Mouse (Mus musculus): Measurements from ENCODE around the gene Prkd2.

Prkd2 gene

DNA sequence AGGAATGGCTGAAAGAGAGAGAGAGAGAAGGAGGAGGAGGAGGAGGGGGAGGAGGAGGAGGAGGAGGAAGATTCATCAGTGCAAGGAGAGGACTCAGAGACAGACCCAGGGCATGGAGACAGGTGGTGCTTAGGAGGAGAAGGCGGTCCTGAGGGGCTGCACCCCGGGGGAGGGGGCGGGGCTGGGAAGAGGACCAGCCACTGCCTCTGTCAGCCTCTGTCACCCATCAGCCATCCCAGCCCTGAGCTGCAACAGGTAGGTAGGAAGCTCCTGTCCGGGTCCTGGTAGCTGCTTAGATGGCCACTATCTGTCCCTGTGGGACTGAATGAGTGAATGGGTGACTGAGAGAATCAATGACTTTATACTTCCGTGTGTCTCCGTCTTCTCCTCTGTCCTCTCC lies 50.9 kb downstream of the Prkd2 start:
- DNase-seq (ENCODE audit: low spot score in 2 of 2), result no peak

DNA sequence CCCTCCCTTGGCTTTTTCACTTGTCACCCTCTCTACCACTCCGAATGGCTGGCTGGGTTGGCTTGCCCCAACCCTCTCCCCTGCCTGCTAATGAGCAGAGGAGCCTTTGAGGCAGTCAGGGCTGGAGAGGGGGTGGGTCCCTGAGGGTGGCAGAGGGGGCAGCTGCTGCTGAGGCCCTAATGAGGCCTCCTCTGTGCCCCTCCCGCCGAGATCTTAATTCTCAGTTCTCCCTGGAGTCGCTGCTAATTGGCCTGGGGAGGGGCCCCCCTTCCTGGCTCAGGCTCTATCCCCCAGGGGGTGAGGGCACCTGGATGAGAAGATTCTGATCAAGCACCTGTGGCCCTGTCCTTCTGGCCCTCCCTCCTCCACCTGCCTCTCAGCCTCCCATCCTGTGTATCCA lies 51.6 kb downstream of the Prkd2 start:
- no peak for DNase-seq (ENCODE audit: low spot score in 2 of 2)

DNA sequence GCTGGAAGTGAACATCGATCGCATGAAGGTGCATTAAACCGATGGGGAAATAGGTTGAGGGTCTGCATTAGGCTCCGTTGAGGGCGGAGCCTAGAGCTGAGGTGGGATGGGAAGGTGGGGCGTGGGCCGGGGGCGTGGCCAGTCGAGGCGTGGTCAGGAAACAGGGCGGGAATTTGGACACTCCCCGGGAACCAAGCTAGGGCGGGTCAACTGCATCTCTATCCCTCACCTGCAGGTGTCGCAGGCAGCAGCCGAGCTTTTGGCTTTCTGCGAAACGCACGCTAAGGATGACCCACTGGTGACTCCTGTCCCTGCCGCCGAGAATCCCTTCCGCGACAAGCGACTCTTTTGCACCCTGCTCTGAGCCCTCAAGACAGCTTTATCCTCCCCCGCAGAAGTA lies 52.3 kb downstream of the Prkd2 start:
- peak in 1 of 2 experiments; percentile 70 for DNase-seq (ENCODE audit: low spot score in 2 of 2)

GRCm38 (mm10) chr7:16895511-16895910 lies 52.8 kb downstream of the Prkd2 start:
- DNase-seq (ENCODE audit: low spot score in 2 of 2), result no peak

DNA sequence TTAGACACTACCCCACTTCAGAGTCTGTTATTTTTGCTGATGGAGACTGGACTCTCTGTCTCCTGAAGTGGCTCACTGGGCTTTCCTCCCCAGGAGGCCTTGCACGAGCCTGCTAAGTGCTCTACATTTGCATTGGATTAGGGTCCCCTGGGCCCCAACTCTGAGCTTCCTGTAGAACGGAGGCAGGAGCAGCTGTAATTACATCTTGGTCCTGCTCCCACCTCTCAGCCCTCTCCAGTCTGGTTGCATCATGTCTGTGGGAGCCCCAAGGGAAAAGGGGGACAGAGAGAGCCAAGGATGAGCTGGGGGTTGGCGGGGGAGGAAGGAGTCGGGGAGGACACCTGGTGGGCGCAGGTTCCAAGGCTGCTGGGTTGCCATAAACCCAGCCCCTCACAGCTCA lies 57.8 kb downstream of the Prkd2 start:
- DNase-seq (ENCODE audit: low spot score in 2 of 2), result no peak

DNA sequence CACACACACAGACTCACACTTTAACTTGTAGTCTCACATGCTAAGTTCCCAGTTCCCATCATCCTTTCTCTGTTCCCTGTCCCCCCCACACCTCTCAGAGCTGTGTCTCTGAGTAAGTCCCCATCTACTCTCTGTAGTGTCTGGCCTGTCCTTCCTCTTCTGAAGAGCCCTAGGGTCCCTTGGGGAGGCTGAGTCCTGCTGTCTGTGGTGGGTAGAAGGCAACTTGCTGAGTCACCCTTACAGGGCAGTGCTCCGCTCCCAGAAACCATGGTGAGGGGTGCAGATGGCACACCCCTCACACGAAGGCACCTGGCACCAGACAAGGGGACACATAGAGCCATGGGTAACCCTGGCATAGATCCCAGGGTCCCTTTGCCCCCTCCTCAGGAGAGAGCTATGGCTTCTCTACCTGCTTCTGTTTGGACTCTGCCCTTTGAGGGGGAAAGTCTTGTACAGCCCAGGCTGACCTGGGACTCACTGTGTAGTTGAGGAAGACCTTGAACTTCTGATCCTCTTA lies 60.8 kb downstream of the Prkd2 start:
- no peak for DNase-seq (ENCODE audit: low spot score in 2 of 2)

GRCm38 (mm10) chr7:16904120-16904675 lies 61.5 kb downstream of the Prkd2 start:
- DNase-seq (ENCODE audit: low spot score in 2 of 2), result no peak

DNA sequence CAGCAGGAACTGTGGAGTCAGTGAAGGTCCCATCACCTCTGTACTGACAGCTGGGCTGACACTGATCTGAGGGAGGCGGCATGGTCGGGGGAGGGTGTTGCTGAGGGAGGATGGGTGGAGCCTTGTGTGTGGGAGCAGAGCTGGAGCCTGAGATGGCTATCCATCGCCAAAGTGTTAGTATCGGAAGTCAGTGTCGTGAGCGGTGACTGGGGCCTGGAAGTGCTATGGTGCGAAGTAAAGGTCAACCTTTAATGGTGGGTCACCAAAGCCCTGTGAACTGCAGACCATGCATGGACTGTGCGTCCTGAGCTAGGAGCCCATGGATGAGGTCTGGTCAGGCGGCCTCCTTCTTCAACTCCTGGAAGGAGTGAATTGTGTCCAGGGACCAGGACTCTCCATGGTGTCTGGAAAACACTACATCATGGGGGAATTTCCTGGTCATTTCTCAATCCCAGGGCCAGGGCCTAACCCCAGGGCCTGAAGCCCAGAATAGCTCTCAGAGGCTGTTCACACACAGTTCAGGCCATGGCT lies 62.9 kb downstream of the Prkd2 start:
- no peak for DNase-seq (ENCODE audit: low spot score in 2 of 2)

DNA sequence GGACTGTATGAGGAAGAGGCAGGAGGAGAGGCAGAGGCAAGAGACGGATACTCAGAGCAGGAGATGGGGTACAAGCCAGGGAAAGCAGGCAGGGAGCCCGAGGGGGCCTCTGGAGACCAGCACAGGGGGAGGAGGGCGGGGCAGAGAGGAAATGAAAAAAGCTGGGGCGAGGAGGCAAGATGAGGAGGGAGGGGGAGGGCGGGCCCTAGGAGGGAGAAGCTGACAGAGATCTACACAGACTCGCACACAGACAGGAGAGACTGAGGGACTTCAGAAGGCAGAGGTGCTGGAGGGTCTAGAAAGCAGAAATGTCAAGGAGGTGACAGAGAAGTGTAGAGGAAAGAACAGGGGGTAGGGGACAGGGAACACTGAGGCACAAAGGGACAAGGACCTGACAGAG lies 63.6 kb downstream of the Prkd2 start, which contains the start of gene Ptgir:
Ptgir (plus strand) TSS at position 210 of the 400 bp plus-strand sequence.
- no peak for DNase-seq (ENCODE audit: low spot score in 2 of 2)

DNA sequence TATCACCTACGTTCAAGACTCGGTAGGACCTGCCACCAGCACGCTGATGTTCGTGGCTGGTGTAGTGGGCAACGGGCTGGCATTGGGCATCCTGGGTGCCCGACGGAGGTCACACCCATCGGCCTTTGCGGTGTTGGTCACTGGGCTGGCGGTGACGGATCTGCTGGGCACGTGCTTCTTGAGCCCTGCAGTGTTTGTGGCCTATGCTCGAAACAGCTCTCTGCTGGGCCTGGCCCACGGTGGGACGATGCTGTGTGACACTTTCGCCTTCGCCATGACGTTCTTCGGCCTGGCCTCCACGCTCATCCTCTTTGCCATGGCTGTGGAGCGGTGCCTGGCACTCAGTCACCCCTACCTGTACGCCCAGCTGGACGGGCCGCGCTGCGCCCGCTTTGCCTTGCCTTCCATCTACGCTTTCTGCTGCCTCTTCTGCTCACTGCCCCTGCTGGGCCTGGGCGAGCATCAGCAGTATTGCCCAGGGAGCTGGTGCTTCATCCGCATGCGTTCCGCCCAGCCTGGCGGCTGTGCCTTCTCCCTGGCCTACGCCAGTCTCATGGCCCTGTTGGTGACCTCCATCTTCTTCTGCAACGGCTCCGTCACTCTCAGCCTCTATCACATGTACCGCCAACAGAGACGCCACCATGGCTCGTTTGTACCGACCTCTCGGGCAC lies 64.3 kb downstream of the Prkd2 start:
- no peak for DNase-seq (ENCODE audit: low spot score in 2 of 2)

- DNase-seq (ENCODE audit: low spot score in 2 of 2), result no peak
Observed at GRCm38 (mm10) chr7:16907842-16908241, 65.1 kb downstream of the Prkd2 start.

GRCm38 (mm10) chr7:16908367-16908766 lies 65.7 kb downstream of the Prkd2 start:
- DNase-seq (ENCODE audit: low spot score in 2 of 2), result no peak

DNA sequence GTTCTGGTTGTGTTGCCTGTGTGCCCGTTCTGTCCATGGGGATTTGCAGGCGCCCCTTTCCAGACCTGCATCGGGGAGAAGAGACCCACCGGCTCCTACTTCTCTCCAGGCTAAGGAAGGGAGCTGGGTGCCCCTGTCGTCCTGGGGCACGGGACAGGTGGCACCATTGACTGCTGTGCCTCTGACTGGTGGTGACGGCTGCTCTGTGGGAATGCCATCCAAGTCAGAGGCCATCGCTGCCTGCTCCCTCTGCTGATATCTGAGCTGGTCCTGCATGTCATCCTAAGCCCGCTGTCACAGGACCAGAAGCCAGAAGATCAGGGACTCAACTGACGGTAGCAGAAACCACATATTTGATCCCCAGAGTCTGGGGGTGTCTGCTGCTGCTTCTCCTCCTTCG lies 66.2 kb downstream of the Prkd2 start:
- DNase-seq (ENCODE audit: low spot score in 2 of 2), result no peak

- no peak for DNase-seq (ENCODE audit: low spot score in 2 of 2)
Observed at GRCm38 (mm10) chr7:16909909-16910308, 67.2 kb downstream of the Prkd2 start.

DNA sequence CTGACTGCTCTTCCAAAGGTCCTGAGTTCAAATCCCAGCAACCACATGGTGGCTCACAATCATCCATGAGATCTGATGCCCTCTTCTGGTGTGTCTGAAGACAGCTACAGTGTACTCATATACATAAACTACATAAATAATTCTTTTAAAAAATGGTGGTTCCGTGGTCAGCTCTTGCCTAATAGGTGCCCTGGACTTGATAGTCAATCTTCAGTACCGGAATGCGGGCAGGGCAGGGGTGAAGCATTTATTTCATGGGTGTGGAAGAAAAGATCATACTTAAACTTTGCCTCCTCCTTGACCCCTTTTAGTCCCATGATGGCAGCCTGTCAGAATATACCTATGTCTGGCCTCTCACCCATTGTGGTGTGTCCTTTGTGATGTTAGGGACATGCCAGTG lies 69.2 kb downstream of the Prkd2 start:
- DNase-seq (ENCODE audit: low spot score in 2 of 2), result no peak

- no peak for DNase-seq (ENCODE audit: low spot score in 2 of 2)
Observed at GRCm38 (mm10) chr7:16912360-16912759, 69.7 kb downstream of the Prkd2 start.

GRCm38 (mm10) chr7:16913806-16914452 lies 71.2 kb downstream of the Prkd2 start:
- peak in 1 of 2 experiments; percentile 69 for DNase-seq (ENCODE audit: low spot score in 2 of 2)

GRCm38 (mm10) chr7:16914453-16915343 lies 72.0 kb downstream of the Prkd2 start:
- DNase-seq (ENCODE audit: low spot score in 2 of 2), result no peak

GRCm38 (mm10) chr7:16915461-16916340 lies 73.0 kb downstream of the Prkd2 start:
- no peak for DNase-seq (ENCODE audit: low spot score in 2 of 2)

DNA sequence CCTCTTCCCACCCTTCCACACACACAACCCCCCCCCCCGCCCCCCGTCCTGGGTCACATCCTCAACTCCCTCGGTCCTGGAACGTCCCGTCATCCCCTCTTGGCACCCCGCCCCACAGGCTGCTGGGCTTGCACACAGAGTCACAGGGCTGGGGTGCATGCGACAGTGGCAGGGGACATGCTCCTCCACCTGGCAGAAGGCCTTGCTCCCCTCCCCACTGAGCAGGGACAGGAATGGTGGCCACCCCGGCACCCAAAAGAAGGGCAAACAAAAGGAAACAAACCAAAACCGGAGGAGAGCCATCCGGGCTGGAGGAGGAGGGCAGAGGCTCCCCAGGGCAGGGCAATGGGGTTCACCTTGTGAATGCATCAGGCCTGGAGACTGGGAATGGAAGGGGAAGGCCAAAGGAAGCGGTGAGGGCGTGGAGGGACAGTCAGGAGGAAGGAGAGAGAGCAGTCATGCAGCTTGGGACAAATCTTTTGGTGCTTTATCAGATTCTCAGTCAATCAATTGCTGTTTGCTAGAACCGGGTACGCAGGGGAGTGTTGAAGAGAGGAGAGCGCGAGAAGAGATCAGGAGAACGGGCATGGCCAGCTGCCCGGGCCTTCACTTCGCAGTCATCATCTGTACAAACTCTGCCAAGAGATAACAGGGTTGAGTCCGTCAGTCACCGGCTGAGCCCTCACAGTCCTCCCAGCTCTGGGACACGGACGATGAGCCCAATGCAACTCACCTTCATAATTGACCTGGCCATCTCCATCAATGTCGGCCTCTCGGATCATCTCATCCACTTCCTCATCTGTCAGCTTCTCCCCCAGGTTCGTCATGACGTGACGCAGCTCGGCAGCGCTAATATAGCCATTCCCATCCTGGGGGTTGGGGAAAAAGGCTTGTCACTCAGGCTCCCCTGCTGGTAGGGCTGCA lies 73.9 kb downstream of the Prkd2 start:
- DNase-seq (ENCODE audit: low spot score in 2 of 2), result no peak

Measured in frontal cortex, postnatal 10 days (tissue).